In the genomic region with DNA sequence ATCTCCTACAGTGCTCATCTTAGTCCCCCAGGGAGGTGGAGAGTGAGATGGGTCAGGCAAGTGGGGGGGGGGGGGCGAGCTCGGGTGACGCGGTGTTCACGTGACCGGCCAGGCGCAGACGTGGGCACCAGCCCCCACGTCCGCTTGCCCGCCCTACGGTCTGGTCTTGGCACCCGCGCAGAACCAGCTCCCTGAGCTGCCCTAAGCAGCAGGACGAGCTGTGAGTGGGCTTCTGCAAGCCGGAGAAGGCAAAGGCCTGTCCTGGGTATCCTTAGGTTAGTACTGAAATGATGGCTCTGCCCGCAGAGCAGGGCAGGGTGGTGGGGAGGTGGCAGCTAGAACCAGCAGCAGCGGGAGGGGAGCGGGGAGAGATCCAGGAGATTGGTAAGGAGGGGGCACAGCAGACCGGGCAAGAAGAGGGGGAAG, we compare ENCODE assay signal across 8 mouse cellular contexts. TPM values are rescaled to one million over a fixed set of nuclear protein-coding genes. Genes with fewer than 3 reads are reported as not detected.
DNase-seq lines count a peak whose midpoint lies in the region; ATAC-seq and TF ChIP-seq lines count a peak whose summit lies in the region.

No protein-coding gene starts in this region.

- peak overlapping the region; percentile 42 for H3K4me3 ChIP-seq in forebrain, embryonic 11.5 days (ENCODE audit: low read depth, low read length)
- peak overlapping the region; percentile 25 for H3K4me3 ChIP-seq in lung, postnatal 0 days (ENCODE audit: low read depth, low read length)

- H3K9ac ChIP-seq in forebrain, embryonic 11.5 days (ENCODE audit: low read length), result peak overlapping the region; percentile 33
- no peak overlapping the region for H3K9ac ChIP-seq in lung, postnatal 0 days (replicated peaks; ENCODE audit: low read depth)

- DNase-seq in gastrocnemius, postnatal 10 days, result peak; percentile 5
- no peak for DNase-seq in gastrocnemius, adult 8-10 months (ENCODE audit: low spot score in 2 of 2)
- DNase-seq in adrenal gland, postnatal 25 days, result peak; percentile 12
- DNase-seq in forebrain, embryonic 11.5 days (ENCODE audit: low spot score), result peak; percentile 62
- peak; percentile 4 to 14 for DNase-seq in kidney, postnatal 4 days
- DNase-seq in lung, postnatal 0 days (ENCODE audit: low spot score), result no peak
- DNase-seq in right cerebral cortex, postnatal 14 days, result peak; percentile 43
- no peak for DNase-seq in urinary bladder, postnatal 25 days (ENCODE audit: low spot score)

- peak; percentile 82 for ATAC-seq in forebrain, embryonic 11.5 days (replicated peaks; ENCODE audit: low FRiP score)
- ATAC-seq in lung, postnatal 0 days, result peak; percentile 30; the same call in 1 of the 2 replicates

- TF ChIP-seq CTCF in lung, postnatal 0 days (IDR thresholded peaks at IDR 0.05), result no peak

- H3K4me1 ChIP-seq in forebrain, embryonic 11.5 days (replicated peaks; ENCODE audit: control insufficient read depth, insufficient read depth, low read length), result no peaks in the 10 kb centered on the region
- no peaks in the 10 kb centered on the region for H3K4me1 ChIP-seq in lung, postnatal 0 days (ENCODE audit: insufficient read depth, low read depth, low read length)

- H3K27ac ChIP-seq in forebrain, embryonic 11.5 days (ENCODE audit: low read depth, low read length), result no peak overlapping the region
- no peak overlapping the region for H3K27ac ChIP-seq in lung, postnatal 0 days (ENCODE audit: low read length)

- peak overlapping the region; percentile 62 for H3K4me2 ChIP-seq in forebrain, embryonic 11.5 days (ENCODE audit: low read depth, low read length, severe bottlenecking)
- H3K4me2 ChIP-seq in lung, postnatal 0 days (replicated peaks; ENCODE audit: low read depth, low read length), result peak overlapping the region; percentile 54

- no peaks in the 10 kb centered on the region for H3K27me3 ChIP-seq in forebrain, embryonic 11.5 days (ENCODE audit: control insufficient read depth, insufficient read depth, low read length)
- H3K27me3 ChIP-seq in lung, postnatal 0 days (replicated peaks; ENCODE audit: insufficient read depth, low read length), result no peaks in the 10 kb centered on the region

- H3K36me3 ChIP-seq in forebrain, embryonic 11.5 days (ENCODE audit: control insufficient read depth, insufficient read depth, low read length), result no peaks in the 10 kb centered on the region
- H3K36me3 ChIP-seq in lung, postnatal 0 days (ENCODE audit: insufficient read depth, low read length), result no peaks in the 10 kb centered on the region

- no peak for TF ChIP-seq EP300 in lung, postnatal 0 days (IDR thresholded peaks at IDR 0.05)

- 27% methylated on average over 11 of the region's 20 CpGs for WGBS in forebrain, embryonic 11.5 days
- WGBS in lung, postnatal 0 days, result 33% methylated on average over 10 of the region's 20 CpGs

- H3K9me3 ChIP-seq in forebrain, embryonic 11.5 days (ENCODE audit: control insufficient read depth, low read length), result no peaks in the 10 kb centered on the region
- no peaks in the 10 kb centered on the region for H3K9me3 ChIP-seq in lung, postnatal 0 days (ENCODE audit: low read length)

RNA-seq across cellular contexts. Expression of a gene that starts 41.5 kb away (rescaled TPM):
- total RNA-seq in gastrocnemius, postnatal 10 days (2021), result 1 to 10 TPM; 5.1 to 5.2 TPM
- total RNA-seq in gastrocnemius, adult 8-10 months (2022), result 1 to 10 TPM; 2.2 to 3.0 (median 2.6) TPM
- total RNA-seq in adrenal gland, postnatal 25 days (2021), result 8.2 and 10.1 TPM in 2 replicates
- polyA plus RNA-seq in forebrain, embryonic 11.5 days (2014; fragmentation: Nextera tagmentation; extraction: Ambion mirVana), result 9.7 and 11.2 TPM in 2 replicates
- polyA plus RNA-seq in lung, postnatal 0 days (2015; fragmentation: Nextera tagmentation; extraction: Ambion mirVana), result 12.2 and 12.3 TPM in 2 replicates

Comparison
In these comparisons a context has a peak if more than half of its experiments do, and no peak if none do; other contexts are left out.
1. DNase-seq: peak in gastrocnemius, postnatal 10 days (single experiment), adrenal gland, postnatal 25 days (single experiment), forebrain, embryonic 11.5 days (single experiment), kidney, postnatal 4 days (2 of 2) and right cerebral cortex, postnatal 14 days (single experiment); none in gastrocnemius, adult 8-10 months (0 of 2), lung, postnatal 0 days (single experiment) and urinary bladder, postnatal 25 days (single experiment).